Mouse (Mus musculus) WW6 (cell line): ENCODE results near the gene Tuba4a.

Experiments
- DNase-seq: peaks from one replicate; pipeline ENCODE4 v3.0.0-alpha.2; 2013; ENCODE audit warnings: low read depth, low spot score

The Tuba4a gene

DNA sequence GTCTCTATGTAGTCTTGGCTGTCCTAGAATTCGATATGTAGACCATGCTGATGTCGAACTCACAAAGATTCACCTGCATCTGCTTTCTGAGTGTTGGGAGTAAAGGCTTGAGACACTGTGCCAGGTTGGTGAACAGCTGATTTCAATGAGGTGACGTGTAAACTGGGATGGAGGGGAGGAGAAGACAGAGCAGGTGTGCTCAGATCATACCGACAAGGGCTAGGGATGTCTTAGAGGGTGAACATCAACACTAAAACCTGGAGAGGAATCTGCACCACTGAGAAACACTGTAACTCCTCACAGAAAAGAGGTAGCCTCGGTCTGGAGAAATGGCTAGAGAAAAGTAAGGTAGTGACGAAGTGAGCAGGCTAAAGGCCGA lies 51.6 kb downstream of the Tuba4a start:
- no peak for DNase-seq
